Mouse (Mus musculus) brown adipose tissue, adult 24 weeks (tissue): ENCODE measurements at regions not wholly inside any gene's neighbourhood (a gene's known extent, or its start where the extent isn't known, plus 50 kb on each side); places are given as distances from the start of the nearest gene placed in this dataset.

Source experiments
- H3K27ac ChIP-seq: fragments of 200-500 bp; replicated peaks from 2 replicates; pipeline ENCODE4 v1.5.1; 2012; ENCODE audit warnings: low read depth, mild to moderate bottlenecking, low read length
- H3K4me1 ChIP-seq: fragments of 200-500 bp; 2 replicates; pipeline ENCODE4 v1.6.1; 2012; ENCODE audit warnings: low read length, mixed read lengths; ENCODE audit not compliant: control insufficient read depth, insufficient read depth, insufficient read length
- H3K4me3 ChIP-seq: fragments of 200-500 bp; 2 replicates; pipeline ENCODE4 v1.5.1; 2012; ENCODE audit warnings: low read depth, mild to moderate bottlenecking, low read length, moderate library complexity; ENCODE audit not compliant: insufficient read depth

DNA sequence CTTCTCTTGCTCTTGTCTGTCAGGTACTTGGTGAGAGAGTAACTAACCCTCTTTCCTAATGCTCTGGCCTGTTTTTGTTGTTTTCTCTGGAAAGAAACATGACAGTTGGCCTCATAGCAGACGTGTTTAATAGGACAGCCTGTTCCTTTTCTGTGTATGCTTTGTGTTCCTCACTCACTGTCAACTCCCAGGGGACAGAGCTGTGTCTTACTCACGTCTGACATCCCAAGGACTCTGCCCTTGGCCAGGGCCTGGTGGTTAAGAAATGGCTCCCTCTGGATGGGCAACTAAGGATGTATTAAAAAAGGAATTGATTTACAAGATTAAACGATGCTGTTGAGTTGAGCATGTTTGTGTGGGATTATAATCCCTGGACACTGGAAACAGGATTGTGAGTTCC is 164.1 kb downstream of the Cbln1 start:
- H3K27ac ChIP-seq: no peak overlapping the region
- H3K4me1 ChIP-seq: no peaks in the 10 kb centered on the region

DNA sequence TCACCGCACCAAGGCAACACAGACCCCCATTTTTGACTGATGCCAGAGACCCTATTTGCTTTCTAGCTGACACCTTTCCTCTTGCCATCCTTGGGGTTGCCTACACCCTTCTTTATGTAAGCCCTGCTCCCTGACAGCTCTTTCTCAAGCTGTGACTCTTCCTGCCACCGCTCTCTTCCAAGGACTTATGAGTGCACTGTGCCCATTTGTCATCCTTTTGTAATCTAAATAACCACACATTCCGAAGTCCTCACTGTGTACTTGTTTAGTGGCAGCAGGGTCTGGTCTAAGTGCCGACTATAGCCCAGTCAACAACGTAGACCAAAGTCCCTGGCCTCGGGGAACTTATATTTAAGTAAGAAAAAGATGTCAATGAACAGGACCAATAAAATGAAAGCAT is 167.4 kb downstream of the Cbln1 start:
- Histone ChIP-seq H3K27ac (no peak overlapping the region), H3K4me1 (no peaks in the 10 kb centered on the region), H3K4me3 (no peak overlapping the region)

More for the DNA sequence above, 164.1 kb downstream of the Cbln1 start:
- H3K4me3 ChIP-seq: no peak overlapping the region

DNA sequence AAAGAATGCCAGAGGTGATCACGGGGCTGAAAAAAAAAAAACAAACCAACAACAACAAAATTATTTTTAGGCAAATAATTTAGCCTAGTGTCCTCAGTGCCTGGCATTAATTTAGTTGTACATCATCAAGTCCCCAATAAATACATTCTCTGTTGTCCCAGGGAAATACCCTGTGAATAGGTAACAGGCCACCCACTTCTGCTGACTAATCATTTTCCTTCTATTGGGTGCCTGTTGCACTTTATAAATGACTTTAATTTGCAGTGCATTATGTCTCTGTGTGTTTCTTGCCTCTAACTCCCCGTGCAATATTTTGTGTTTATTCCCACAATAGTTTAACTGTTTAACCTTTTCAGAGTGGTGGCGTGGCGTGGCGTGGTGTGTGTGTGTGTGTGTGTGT is 168.9 kb downstream of the Cbln1 start:
- no peak overlapping the region for H3K4me3 ChIP-seq
- no peaks in the 10 kb centered on the region for H3K4me1 ChIP-seq
- no peak overlapping the region for H3K27ac ChIP-seq

DNA sequence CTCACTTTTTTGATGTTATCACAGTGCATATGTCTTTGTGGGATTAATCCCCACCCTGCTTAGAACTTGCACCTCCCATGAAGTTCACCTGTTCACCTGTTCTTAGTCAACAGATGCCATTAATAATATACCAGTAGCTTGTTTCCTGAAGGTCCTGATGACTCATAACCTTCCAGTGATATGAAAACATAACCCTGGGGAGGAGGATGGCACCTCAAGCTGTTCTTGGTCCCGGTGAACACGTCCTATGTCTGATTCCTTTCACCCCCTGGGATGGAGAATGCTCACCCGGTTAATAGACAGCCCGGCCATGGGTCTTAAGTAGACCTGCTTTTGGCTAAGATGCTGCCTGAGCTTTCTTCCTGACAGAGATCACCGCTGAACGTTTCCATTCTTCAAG is 174.6 kb downstream of the Cbln1 start:
- Histone ChIP-seq H3K4me1 (no peaks in the 10 kb centered on the region), H3K4me3 (no peak overlapping the region), H3K27ac (no peak overlapping the region)

GRCm38 (mm10) chr8:87297331-87297730 is 175.1 kb downstream of the Cbln1 start:
- no peaks in the 10 kb centered on the region for H3K4me1 ChIP-seq
- H3K27ac ChIP-seq: no peak overlapping the region
- no peak overlapping the region for H3K4me3 ChIP-seq

DNA sequence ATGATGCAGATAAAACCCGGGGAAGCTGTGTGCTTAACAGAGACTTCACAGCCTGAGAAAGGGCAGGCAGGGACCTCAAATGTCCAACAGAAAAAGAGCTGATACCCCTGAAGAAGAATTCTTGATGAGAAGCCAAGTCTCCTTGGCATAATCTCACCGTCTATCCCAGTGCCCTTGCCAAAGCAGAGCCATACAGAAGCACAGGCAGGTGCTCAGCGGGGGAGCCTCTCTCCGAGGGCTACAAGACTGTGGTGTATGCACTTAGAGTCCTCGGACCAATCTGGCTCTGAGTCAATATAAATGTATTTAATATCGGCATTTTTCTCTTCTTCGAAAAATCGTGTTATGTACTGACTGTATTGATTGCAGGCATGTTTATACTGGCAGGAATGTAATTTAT is 186.3 kb downstream of the Cbln1 start:
- H3K4me1 ChIP-seq: no peaks in the 10 kb centered on the region
- no peak overlapping the region for H3K4me3 ChIP-seq
- no peak overlapping the region for H3K27ac ChIP-seq

- no peaks in the 10 kb centered on the region for H3K4me1 ChIP-seq
- H3K27ac ChIP-seq: no peak overlapping the region
- H3K4me3 ChIP-seq: no peak overlapping the region
Observed at GRCm38 (mm10) chr8:87284356-87284755, 188.1 kb downstream of the Cbln1 start.

- no peaks in the 10 kb centered on the region for H3K4me1 ChIP-seq
- H3K27ac ChIP-seq: no peak overlapping the region
- H3K4me3 ChIP-seq: no peak overlapping the region
Observed at GRCm38 (mm10) chr8:87282511-87282910, 189.9 kb downstream of the Cbln1 start.

- Histone ChIP-seq H3K4me1 (no peaks in the 10 kb centered on the region), H3K27ac (no peak overlapping the region), H3K4me3 (no peak overlapping the region)
Observed at GRCm38 (mm10) chr8:87273328-87273727, 199.1 kb downstream of the Cbln1 start.

GRCm38 (mm10) chr8:87270525-87271187 is 201.8 kb downstream of the Cbln1 start:
- Histone ChIP-seq H3K4me1 (no peaks in the 10 kb centered on the region), H3K4me3 (no peak overlapping the region), H3K27ac (no peak overlapping the region)

- Histone ChIP-seq H3K4me1 (no peaks in the 10 kb centered on the region), H3K4me3 (no peak overlapping the region), H3K27ac (no peak overlapping the region)
Observed at GRCm38 (mm10) chr8:87268159-87268558, 204.2 kb downstream of the Cbln1 start.

DNA sequence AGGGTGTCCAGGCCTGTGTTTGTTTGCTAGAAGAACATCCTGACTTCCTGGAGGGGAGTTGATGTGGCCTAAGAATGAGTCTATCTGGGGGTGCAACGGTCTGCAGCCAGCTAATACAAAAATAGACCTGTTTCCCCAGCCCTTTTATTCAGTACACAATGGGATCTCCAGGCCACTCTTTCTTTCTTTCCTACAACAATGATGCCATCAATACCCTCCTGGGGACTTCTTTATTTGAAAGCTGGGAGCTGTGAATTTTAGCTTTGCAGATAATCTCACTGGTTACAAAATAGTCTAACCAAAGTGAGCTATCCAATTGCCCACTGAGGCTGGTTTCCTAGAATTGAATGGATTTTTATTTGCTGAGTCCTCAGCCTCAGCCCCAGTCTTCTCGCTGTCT is 207.4 kb downstream of the Cbln1 start:
- Histone ChIP-seq H3K27ac (no peak overlapping the region), H3K4me1 (no peaks in the 10 kb centered on the region), H3K4me3 (no peak overlapping the region)

- H3K4me3 ChIP-seq: no peak overlapping the region
- no peak overlapping the region for H3K27ac ChIP-seq
- H3K4me1 ChIP-seq: no peaks in the 10 kb centered on the region
Observed at GRCm38 (mm10) chr8:87260305-87260704, 212.1 kb downstream of the Cbln1 start.

DNA sequence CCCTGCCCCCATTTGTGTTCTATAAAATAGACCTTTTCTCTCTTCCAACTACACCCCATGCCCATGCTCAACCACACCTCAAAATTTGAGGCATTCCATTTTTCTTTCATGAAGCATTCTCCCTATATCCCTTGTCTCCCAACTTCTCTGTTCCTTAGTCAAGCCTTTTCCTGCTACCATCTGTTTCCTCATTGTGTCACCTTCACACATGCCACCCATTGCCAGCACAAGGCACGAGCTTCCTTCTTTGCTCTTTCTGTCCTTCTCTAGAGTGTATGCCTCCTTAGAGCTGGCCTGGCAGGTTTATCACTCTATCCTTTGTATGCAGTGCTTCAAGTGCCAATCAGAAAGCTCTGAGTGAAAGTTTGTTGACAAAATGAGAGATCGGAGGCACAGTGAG is 229.7 kb downstream of the Cbln1 start:
- Histone ChIP-seq H3K4me3 (no peak overlapping the region), H3K4me1 (no peaks in the 10 kb centered on the region), H3K27ac (no peak overlapping the region)

DNA sequence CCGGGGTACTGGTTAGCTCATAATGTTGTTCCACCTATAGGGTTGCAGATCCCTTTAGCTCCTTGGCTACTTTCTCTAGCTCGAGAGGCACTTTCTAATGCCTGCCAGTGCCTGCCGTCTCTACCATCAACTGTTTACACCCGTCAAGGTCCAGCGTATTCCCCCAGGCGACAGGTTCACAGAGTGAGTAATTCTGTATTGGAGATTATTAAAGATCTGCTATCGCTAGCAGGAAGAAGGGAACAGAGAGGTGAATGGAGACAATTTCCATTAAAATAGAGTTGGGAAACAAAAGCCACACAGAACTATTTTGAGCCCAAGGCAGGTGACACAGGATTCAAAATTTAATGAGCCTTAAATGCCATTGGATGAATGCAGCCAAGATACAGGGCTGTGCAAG is 235.2 kb downstream of the Cbln1 start:
- no peak overlapping the region for H3K4me3 ChIP-seq
- no peak overlapping the region for H3K27ac ChIP-seq
- no peaks in the 10 kb centered on the region for H3K4me1 ChIP-seq

GRCm38 (mm10) chr8:87236438-87236837 is 236.0 kb downstream of the Cbln1 start:
- H3K4me3 ChIP-seq: no peak overlapping the region
- no peaks in the 10 kb centered on the region for H3K4me1 ChIP-seq
- H3K27ac ChIP-seq: no peak overlapping the region
